Mouse (Mus musculus): Measurements from ENCODE around the gene Wwc2.

Gene Wwc2

GRCm38 (mm10) chr8:47943049-47943448, 47.7 kb downstream of the Wwc2 start:
- ATAC-seq (ENCODE audit: insufficient number of reproducible peaks, low FRiP score, low TSS enrichment), result no peak

- no peak for ATAC-seq (ENCODE audit: insufficient number of reproducible peaks, low FRiP score, low TSS enrichment)
Observed at GRCm38 (mm10) chr8:47941028-47941427, 49.7 kb downstream of the Wwc2 start.

- no peak for ATAC-seq (ENCODE audit: insufficient number of reproducible peaks, low FRiP score, low TSS enrichment)
Observed at GRCm38 (mm10) chr8:47939933-47940870, 50.5 kb downstream of the Wwc2 start.

- no peak for ATAC-seq (ENCODE audit: insufficient number of reproducible peaks, low FRiP score, low TSS enrichment)
Observed at GRCm38 (mm10) chr8:47939217-47939616, 51.5 kb downstream of the Wwc2 start.

- no peak for ATAC-seq (ENCODE audit: insufficient number of reproducible peaks, low FRiP score, low TSS enrichment)
Observed at GRCm38 (mm10) chr8:47936386-47936785, 54.3 kb downstream of the Wwc2 start.

GRCm38 (mm10) chr8:47935461-47935860, 55.3 kb downstream of the Wwc2 start:
- no peak for ATAC-seq (ENCODE audit: insufficient number of reproducible peaks, low FRiP score, low TSS enrichment)

- no peak for ATAC-seq (ENCODE audit: insufficient number of reproducible peaks, low FRiP score, low TSS enrichment)
Observed at GRCm38 (mm10) chr8:47933087-47933486, 57.6 kb downstream of the Wwc2 start.

GRCm38 (mm10) chr8:47932028-47932790, 58.5 kb downstream of the Wwc2 start:
- no peak for ATAC-seq (ENCODE audit: insufficient number of reproducible peaks, low FRiP score, low TSS enrichment)

- no peak for ATAC-seq (ENCODE audit: insufficient number of reproducible peaks, low FRiP score, low TSS enrichment)
Observed at GRCm38 (mm10) chr8:47931371-47931770, 59.4 kb downstream of the Wwc2 start.

- ATAC-seq (ENCODE audit: insufficient number of reproducible peaks, low FRiP score, low TSS enrichment), result no peak
Observed at GRCm38 (mm10) chr8:47929615-47930014, 61.1 kb downstream of the Wwc2 start.

GRCm38 (mm10) chr8:47928604-47929185, 62.0 kb downstream of the Wwc2 start:
- no peak for ATAC-seq (ENCODE audit: insufficient number of reproducible peaks, low FRiP score, low TSS enrichment)

GRCm38 (mm10) chr8:47924921-47925320, 65.8 kb downstream of the Wwc2 start:
- no peak for ATAC-seq (ENCODE audit: insufficient number of reproducible peaks, low FRiP score, low TSS enrichment)

GRCm38 (mm10) chr8:47922816-47923215, 67.9 kb downstream of the Wwc2 start:
- ATAC-seq (ENCODE audit: insufficient number of reproducible peaks, low FRiP score, low TSS enrichment), result no peak

- no peak for ATAC-seq (ENCODE audit: insufficient number of reproducible peaks, low FRiP score, low TSS enrichment)
Observed at GRCm38 (mm10) chr8:47922011-47922410, 68.7 kb downstream of the Wwc2 start.

- no peak for ATAC-seq (ENCODE audit: insufficient number of reproducible peaks, low FRiP score, low TSS enrichment)
Observed at GRCm38 (mm10) chr8:47920575-47921144, 70.1 kb downstream of the Wwc2 start.

- ATAC-seq (ENCODE audit: insufficient number of reproducible peaks, low FRiP score, low TSS enrichment), result no peak
Observed at GRCm38 (mm10) chr8:47917060-47918035, 73.4 kb downstream of the Wwc2 start.

GRCm38 (mm10) chr8:47915521-47915920, 75.2 kb downstream of the Wwc2 start:
- ATAC-seq (ENCODE audit: insufficient number of reproducible peaks, low FRiP score, low TSS enrichment), result no peak

- ATAC-seq (ENCODE audit: insufficient number of reproducible peaks, low FRiP score, low TSS enrichment), result peak; percentile 36; the same call in 1 of the 2 replicates
Observed at GRCm38 (mm10) chr8:47914946-47915345, 75.8 kb downstream of the Wwc2 start.

GRCm38 (mm10) chr8:47914161-47914560, 76.6 kb downstream of the Wwc2 start:
- ATAC-seq (ENCODE audit: insufficient number of reproducible peaks, low FRiP score, low TSS enrichment), result no peak
